Mouse (Mus musculus) forebrain, embryonic 11.5 days (tissue): ENCODE measurements around the gene Emg1. TPM values are rescaled to one million over a fixed set of nuclear protein-coding genes. Genes with fewer than 3 reads are reported as not detected.

Experiments used
- ATAC-seq: fragments of 200-750 bp; cut with Nextera tagmentation; replicated peaks from 2 replicates; pipeline ENCODE4 v1.8.0; 2017; ENCODE audit warnings: moderate TSS enrichment; ENCODE audit not compliant: low FRiP score
- DNase-seq: peaks from one replicate; pipeline ENCODE4 v3.0.0-alpha.2; 2017; ENCODE audit warnings: low spot score
- H3K27ac ChIP-seq: fragments of 300-500 bp; sonication (generic); 2 replicates; pipeline ENCODE4 v1.5.1; 2014; ENCODE audit warnings: low read depth, low read length
- H3K27me3 ChIP-seq: fragments of 300-500 bp; sonication (generic); 2 replicates; pipeline ENCODE4 v1.6.1; 2014; ENCODE audit warnings: mild to moderate bottlenecking, low read length, mixed read lengths; ENCODE audit not compliant: control insufficient read depth, insufficient read depth
- H3K36me3 ChIP-seq: fragments of 300-500 bp; sonication (generic); 2 replicates; pipeline ENCODE4 v1.6.1; 2014; ENCODE audit warnings: mild to moderate bottlenecking, low read length, moderate library complexity, mixed read lengths; ENCODE audit not compliant: control insufficient read depth, insufficient read depth
- H3K4me1 ChIP-seq: fragments of 300-500 bp; sonication (generic); replicated peaks from 2 replicates; pipeline ENCODE4 v1.6.1; 2014; ENCODE audit warnings: low read length, mixed read lengths; ENCODE audit not compliant: control insufficient read depth, insufficient read depth
- H3K4me2 ChIP-seq: fragments of 300-500 bp; sonication (generic); 2 replicates; pipeline ENCODE4 v1.6.1; 2014; ENCODE audit warnings: low read depth, mild to moderate bottlenecking, low read length, moderate library complexity, mixed read lengths; ENCODE audit not compliant: severe bottlenecking
- H3K4me3 ChIP-seq: fragments of 300-500 bp; sonication (generic); 2 replicates; pipeline ENCODE4 v1.5.1; 2014; ENCODE audit warnings: low read depth, low read length
- H3K9ac ChIP-seq: fragments of 300-500 bp; sonication (generic); 2 replicates; pipeline ENCODE4 v1.6.1; 2014; ENCODE audit warnings: low read length
- H3K9me3 ChIP-seq: fragments of 300-500 bp; sonication (generic); 2 replicates; pipeline ENCODE4 v1.6.1; 2016; ENCODE audit warnings: low read length, mixed read lengths; ENCODE audit not compliant: control insufficient read depth
- WGBS: fragments of 180-500 bp; shearing (Covaris S2); extraction: QIAGEN DNeasy Blood & Tissue Kit; methylation state at CpG from one replicate; pipeline ENCODE4 v1.1.7; 2014; 5-methylcytosine and 5-hydroxymethylcytosine counted together
- polyA plus RNA-seq: library from polyadenylated mRNA; unstranded; fragments of >200 nt; fragmentation: Nextera tagmentation; extraction: Ambion mirVana; gene quantifications from 2 replicates; pipeline ENCODE4 v1.2.1, GENCODE M21; 2014

Gene Emg1
- polyA plus RNA-seq, 1 experiment from 2014 or later: 228 TPM

DNA sequence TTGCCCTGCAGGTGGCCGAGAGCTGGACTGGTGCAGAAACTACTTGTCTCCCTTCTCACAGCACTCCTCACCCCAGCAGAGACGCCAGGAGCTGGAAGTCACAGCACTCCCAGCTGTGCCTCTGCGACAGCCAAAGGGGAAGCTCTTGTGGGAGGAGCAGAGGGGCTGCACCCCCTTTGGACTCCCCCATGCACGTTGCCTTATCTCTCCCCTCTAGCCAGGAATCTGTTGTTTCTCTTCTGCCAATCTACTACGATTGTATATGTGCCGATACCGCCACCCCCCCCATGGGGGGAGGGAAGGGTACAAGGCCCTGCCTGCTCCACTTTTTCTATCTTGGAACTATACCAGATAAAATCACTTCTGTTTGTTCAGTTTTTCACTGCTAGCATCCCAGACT, 8.2 kb downstream of the Emg1 start:
- 81% methylated on average over 7 of the region's 7 CpGs for WGBS
- H3K27ac ChIP-seq: no peak overlapping the region

DNA sequence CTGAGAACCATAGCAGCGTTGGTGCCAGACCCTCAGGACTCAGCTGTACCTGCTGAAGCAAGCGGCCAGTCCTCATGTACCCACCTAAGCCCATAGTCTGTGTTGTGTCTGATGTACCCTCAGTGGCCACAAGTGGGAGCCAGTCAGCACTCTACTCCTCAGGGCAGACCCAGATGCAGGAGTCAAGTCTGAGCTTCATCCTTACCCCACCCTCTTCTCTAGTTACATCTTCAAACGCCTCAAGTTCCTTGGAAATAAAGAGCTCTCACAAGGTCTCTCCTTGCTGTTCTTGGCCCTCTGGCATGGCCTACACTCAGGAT, 9.2 kb downstream of the Emg1 start:
- no peak overlapping the region for H3K4me2 ChIP-seq
- 62% methylated on average over 3 of the region's 3 CpGs for WGBS
- ATAC-seq: peak; percentile 71

More for the DNA sequence above, 8.2 kb downstream of the Emg1 start:
- no peak for ATAC-seq
- Histone ChIP-seq H3K36me3 (peaks cover 19% of the 10 kb centered on the region; the same call in 1 of the 2 replicates), H3K27me3 (no peaks in the 10 kb centered on the region), H3K4me1 (no peaks in the 10 kb centered on the region), H3K4me3 (no peak overlapping the region), H3K4me2 (no peak overlapping the region), H3K9ac (no peak overlapping the region), H3K9me3 (no peaks in the 10 kb centered on the region)
- DNase-seq: no peak

DNA sequence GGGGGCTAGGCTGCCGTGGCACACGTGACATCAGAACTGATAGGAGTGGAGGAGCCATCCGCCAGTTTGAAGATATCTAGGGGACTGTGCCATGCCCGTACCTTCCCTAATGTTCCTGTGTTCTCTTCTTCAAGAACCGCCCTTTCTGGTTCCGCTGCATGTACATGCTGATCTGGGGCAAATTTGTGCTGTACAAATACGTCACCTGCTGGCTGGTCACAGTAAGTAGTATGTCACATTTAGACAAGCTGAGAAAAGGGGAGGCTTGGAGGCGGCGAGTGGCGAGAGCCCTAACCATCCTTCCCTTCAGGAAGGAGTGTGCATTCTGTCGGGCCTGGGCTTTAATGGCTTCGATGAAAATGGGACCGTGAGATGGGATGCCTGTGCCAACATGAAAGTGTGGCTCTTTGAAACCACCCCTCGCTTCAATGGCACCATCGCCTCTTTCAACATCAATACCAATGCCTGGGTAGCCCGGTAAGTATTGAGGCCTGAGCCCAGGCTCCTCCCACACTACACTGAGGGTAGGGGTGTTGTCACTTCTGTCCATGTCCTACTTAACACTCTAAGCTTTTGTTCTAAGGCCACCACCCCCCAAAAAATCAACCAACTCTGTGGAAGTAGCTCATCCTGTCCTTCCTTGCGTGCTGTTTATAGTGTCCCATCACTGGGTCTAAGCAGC, 9.7 kb downstream of the Emg1 start:
- H3K36me3 ChIP-seq: peaks cover 19% of the 10 kb centered on the region; the same call in 1 of the 2 replicates
- no peak for DNase-seq

More for the DNA sequence above, 9.2 kb downstream of the Emg1 start:
- no peak overlapping the region for H3K4me3 ChIP-seq
- H3K27ac ChIP-seq: no peak overlapping the region
- H3K4me1 ChIP-seq: no peaks in the 10 kb centered on the region
- no peak overlapping the region for H3K9ac ChIP-seq
- H3K36me3 ChIP-seq: peaks cover 19% of the 10 kb centered on the region; the same call in 1 of the 2 replicates
- H3K27me3 ChIP-seq: no peaks in the 10 kb centered on the region
- no peaks in the 10 kb centered on the region for H3K9me3 ChIP-seq
- peak; percentile 80 for DNase-seq

DNA sequence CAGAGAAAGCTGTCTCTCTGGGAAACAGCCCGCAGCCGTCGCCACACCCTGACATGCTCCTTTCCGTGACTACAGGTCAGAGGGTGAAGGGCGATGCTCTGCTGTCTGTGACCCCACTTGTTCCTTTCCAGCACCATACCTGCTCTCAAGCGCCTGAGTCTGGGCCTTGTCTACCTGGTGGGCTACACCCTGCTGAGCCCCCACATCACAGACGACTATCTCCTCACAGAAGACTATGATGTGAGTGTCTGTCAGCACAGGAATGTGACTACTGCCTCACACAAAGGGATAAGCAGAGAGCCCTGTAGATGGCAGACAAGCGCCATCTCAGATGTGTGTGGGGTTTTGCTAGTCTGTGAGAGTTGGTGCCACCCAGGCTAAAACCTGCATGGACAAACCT, 10.6 kb downstream of the Emg1 start:
- ATAC-seq: no peak
- Histone ChIP-seq H3K27ac (no peak overlapping the region), H3K4me1 (no peaks in the 10 kb centered on the region), H3K9ac (no peak overlapping the region), H3K4me2 (no peak overlapping the region), H3K36me3 (peaks cover 19% of the 10 kb centered on the region; the same call in 1 of the 2 replicates), H3K4me3 (no peak overlapping the region), H3K9me3 (no peaks in the 10 kb centered on the region), H3K27me3 (no peaks in the 10 kb centered on the region)
- 85% methylated on average over 8 of the region's 8 CpGs for WGBS
- DNase-seq: no peak

More for the DNA sequence above, 9.7 kb downstream of the Emg1 start:
- 92% methylated on average over 17 of the region's 17 CpGs for WGBS
- H3K27me3 ChIP-seq: no peaks in the 10 kb centered on the region
- no peaks in the 10 kb centered on the region for H3K9me3 ChIP-seq
- no peak overlapping the region for H3K4me2 ChIP-seq
- no peak overlapping the region for H3K27ac ChIP-seq
- peak; percentile 27; the same call in 1 of the 2 replicates for ATAC-seq
- no peak overlapping the region for H3K9ac ChIP-seq
- no peaks in the 10 kb centered on the region for H3K4me1 ChIP-seq
- H3K4me3 ChIP-seq: no peak overlapping the region

DNA sequence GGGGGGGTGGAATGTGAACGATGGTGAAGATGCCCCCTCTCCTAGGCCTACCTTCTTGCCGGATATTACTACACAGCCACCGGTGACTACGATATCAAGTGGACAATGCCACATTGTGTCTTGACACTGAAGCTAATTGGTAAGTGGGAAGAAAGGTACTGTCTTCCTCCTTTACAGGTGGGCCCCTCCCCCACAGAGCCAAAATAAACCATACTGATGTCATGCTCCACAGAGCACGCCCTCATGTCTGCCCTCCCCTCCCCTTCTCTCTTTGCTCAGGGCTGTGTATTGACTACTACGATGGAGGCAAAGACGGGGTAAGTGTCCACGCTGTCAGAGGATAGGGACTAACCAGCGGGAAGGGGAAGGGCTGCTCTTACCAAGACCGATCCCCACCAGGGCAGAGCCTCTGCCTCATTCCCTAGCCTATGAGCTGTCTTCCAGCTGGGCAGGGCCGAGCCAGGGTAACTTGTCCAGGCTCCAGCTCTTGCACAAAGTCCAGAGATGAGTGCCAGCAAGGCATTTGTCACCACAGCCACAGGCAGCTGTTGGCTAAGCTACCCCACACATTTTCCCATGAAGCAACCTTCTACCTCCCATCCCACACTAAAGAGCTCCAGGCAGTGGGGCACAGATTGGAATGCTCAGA, 11.9 kb downstream of the Emg1 start:
- H3K9ac ChIP-seq: no peak overlapping the region
- H3K27ac ChIP-seq: no peak overlapping the region
- H3K4me1 ChIP-seq: no peaks in the 10 kb centered on the region
- no peaks in the 10 kb centered on the region for H3K9me3 ChIP-seq
- H3K4me2 ChIP-seq: no peak overlapping the region
- ATAC-seq (no peak), DNase-seq (no peak)
- no peak overlapping the region for H3K4me3 ChIP-seq
- no peaks in the 10 kb centered on the region for H3K27me3 ChIP-seq
- H3K36me3 ChIP-seq: peaks cover 15% of the 10 kb centered on the region; the same call in 1 of the 2 replicates
- WGBS: 91% methylated on average over 11 of the region's 11 CpGs

DNA sequence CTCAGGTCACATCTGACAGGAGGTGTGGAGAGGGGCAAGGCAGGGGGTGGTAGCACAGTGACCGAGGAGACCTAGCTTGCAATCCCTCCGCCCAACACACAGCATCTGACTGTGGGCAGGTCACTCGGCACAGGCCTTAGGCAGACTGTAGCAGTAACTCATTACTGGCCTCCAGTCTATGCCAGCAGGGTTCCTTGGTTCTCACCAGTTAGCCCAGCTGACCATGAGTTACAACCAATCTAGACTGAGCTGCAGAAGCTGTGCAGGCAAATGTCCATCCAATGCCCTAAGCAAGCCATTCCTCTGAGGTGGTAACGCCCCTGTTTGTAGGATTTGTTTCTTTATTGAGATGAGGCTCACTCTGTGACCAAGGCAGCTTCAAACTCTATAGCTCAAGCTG, 12.6 kb downstream of the Emg1 start:
- H3K36me3 ChIP-seq: peaks cover 11% of the 10 kb centered on the region; the same call in 1 of the 2 replicates
- no peaks in the 10 kb centered on the region for H3K9me3 ChIP-seq
- no peak overlapping the region for H3K27ac ChIP-seq

DNA sequence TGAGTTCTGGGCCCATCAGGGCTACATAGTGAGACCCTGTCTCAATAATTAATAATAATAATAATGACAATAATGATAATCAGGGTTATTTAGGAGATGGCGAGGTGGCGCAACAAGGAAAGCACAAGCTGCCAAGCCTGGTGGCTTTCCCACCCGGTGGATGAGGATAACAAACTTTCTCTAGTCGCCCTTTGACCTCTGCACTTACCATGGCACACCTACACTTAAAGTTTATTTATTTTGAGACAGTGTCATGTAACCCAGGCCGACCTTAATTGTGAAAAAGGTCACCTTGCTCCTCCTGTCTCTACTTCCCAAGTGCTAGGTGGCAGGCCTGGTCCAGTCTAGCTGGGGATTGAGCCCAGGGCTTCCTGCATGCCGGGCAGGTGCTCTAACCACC, 13.2 kb downstream of the Emg1 start:
- Histone ChIP-seq H3K4me3 (no peak overlapping the region), H3K4me2 (no peak overlapping the region), H3K27ac (no peak overlapping the region), H3K9me3 (no peaks in the 10 kb centered on the region), H3K9ac (no peak overlapping the region), H3K27me3 (no peaks in the 10 kb centered on the region), H3K36me3 (peaks cover 7% of the 10 kb centered on the region; the same call in 1 of the 2 replicates), H3K4me1 (no peaks in the 10 kb centered on the region)
- no peak for DNase-seq
- 85% methylated on average over 6 of the region's 6 CpGs for WGBS
- ATAC-seq: no peak

More for the DNA sequence above, 12.6 kb downstream of the Emg1 start:
- no peaks in the 10 kb centered on the region for H3K4me1 ChIP-seq
- H3K4me3 ChIP-seq: no peak overlapping the region
- H3K27me3 ChIP-seq: no peaks in the 10 kb centered on the region
- ATAC-seq (no peak), DNase-seq (no peak)
- 83% methylated on average over 4 of the region's 4 CpGs for WGBS
- no peak overlapping the region for H3K9ac ChIP-seq
- H3K4me2 ChIP-seq: no peak overlapping the region

DNA sequence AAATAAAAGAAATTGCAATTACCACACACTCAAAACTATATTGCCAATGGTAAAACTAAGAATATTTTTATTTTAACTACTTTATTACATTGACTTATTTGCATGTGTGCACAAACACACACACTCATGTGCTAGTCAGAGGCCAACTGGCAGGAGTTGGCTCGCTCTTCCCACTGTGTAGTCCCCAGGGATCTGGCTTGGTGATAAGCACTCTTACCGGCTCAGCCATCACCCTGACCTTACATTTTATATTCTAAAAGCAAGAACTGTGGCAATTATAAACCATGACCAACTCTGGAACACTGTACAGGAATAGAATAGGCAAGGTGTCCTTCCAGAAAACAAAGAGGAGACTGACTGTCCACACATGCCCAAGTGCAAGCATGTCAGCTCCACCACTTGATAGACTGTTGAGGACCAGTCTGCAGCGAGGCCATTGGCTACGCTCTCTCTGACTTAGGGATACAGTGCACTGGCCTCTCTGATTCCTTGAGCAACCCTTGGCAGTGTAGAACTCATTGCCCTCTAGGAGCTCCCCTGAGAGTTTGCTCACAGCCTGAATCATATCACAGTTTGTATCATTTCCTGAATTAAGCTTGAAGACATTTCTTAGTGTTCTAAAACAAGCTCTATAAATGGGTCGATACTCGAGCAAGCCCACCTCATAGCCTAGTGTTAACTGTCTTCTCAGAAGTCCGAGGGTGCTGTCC, 15.4 kb downstream of the Emg1 start:
- 93% methylated on average over 7 of the region's 7 CpGs for WGBS

More for the DNA sequence above, 15.4 kb downstream of the Emg1 start:
- Histone ChIP-seq H3K27ac (no peak overlapping the region), H3K4me1 (no peaks in the 10 kb centered on the region), H3K27me3 (no peaks in the 10 kb centered on the region), H3K9me3 (no peaks in the 10 kb centered on the region), H3K36me3 (no peaks in the 10 kb centered on the region), H3K4me2 (no peak overlapping the region), H3K9ac (no peak overlapping the region), H3K4me3 (no peak overlapping the region)
- no peak for DNase-seq
- no peak for ATAC-seq
